Mouse (Mus musculus): Measurements from ENCODE around the gene Ccdc121. TPM values are rescaled to one million over a fixed set of nuclear protein-coding genes. Genes with fewer than 3 reads are reported as not detected.

Ccdc121 gene
- 0.40 TPM for polyA plus RNA-seq (2014; fragmentation: Illumina TruSeq; extraction: RNeasy Lipid Tissue Mini Kit (QIAGEN cat#74804); ENCODE audit: low read depth, low replicate concordance)

DNA sequence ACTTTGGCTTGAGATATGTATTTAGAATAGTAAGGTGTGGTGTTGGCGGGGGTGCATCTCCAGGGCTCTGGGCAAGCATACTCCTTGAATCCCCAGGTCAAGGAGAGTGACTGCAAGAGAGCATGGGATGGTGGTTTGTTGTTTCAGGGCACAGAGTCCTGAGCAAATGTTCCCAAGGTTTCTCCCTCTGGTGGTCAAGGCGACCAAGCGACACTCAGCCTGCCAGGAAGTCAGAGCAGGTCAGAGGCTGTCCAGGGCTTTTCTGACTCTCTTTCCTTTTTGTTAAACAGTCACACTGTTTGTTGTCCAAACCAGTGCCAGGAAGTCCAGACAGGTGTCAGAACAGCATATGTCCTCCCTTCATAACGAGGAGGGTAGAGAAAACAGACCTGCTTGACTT lies at the start of gene Ccdc121:
Ccdc121 (minus strand) TSS at position 145 of the 400 bp plus-strand sequence.

Other genes with a start within 250 kb of the Ccdc121 start
- not detected for gene Cnih3, start 158.8 kb downstream of the Ccdc121 start, polyA plus RNA-seq (2014; fragmentation: Illumina TruSeq; extraction: RNeasy Lipid Tissue Mini Kit (QIAGEN cat#74804); ENCODE audit: low read depth, low replicate concordance)
- gene Dnah14, start 65.1 kb upstream of the Ccdc121 start, polyA plus RNA-seq (2014; fragmentation: Illumina TruSeq; extraction: RNeasy Lipid Tissue Mini Kit (QIAGEN cat#74804); ENCODE audit: low read depth, low replicate concordance) = not detected

All from kidney, adult 10 weeks (tissue).